Mouse (Mus musculus) embryonic facial prominence, embryonic 12.5 days (tissue): ENCODE data around the gene H2afy2. TPM values are rescaled to one million over a fixed set of nuclear protein-coding genes. Genes with fewer than 3 reads are reported as not detected.

Source experiments
- ATAC-seq: fragments of 200-750 bp; cut with Nextera tagmentation; 2 replicates; pipeline ENCODE4 v1.8.0; 2017; ENCODE audit not compliant: insufficient number of reproducible peaks, insufficient read depth, low FRiP score, low TSS enrichment
- H3K27ac ChIP-seq: fragments of 300-500 bp; sonication (generic); 2 replicates; pipeline ENCODE4 v1.5.1; 2016; ENCODE audit warnings: mild to moderate bottlenecking
- H3K27me3 ChIP-seq: fragments of 300-500 bp; sonication (generic); 2 replicates; pipeline ENCODE4 v1.6.1; 2016; ENCODE audit warnings: mild to moderate bottlenecking, moderate library complexity
- H3K36me3 ChIP-seq: fragments of 300-500 bp; sonication (generic); 2 replicates; pipeline ENCODE4 v1.6.1; 2016; ENCODE audit warnings: mild to moderate bottlenecking
- H3K4me1 ChIP-seq: fragments of 300-500 bp; sonication (generic); 2 replicates; pipeline ENCODE4 v1.6.1; 2016
- H3K4me2 ChIP-seq: fragments of 300-500 bp; sonication (generic); replicated peaks from 2 replicates; pipeline ENCODE4 v1.6.1; 2016; ENCODE audit warnings: mild to moderate bottlenecking, moderate library complexity
- H3K4me3 ChIP-seq: fragments of 300-500 bp; sonication (generic); 2 replicates; pipeline ENCODE4 v1.5.1; 2016; ENCODE audit warnings: mild to moderate bottlenecking
- H3K9ac ChIP-seq: fragments of 300-500 bp; sonication (generic); 2 replicates; pipeline ENCODE4 v1.6.1; 2016; ENCODE audit warnings: mild to moderate bottlenecking, moderate library complexity
- H3K9me3 ChIP-seq: fragments of 300-500 bp; sonication (generic); 2 replicates; pipeline ENCODE4 v1.6.1; 2016; ENCODE audit warnings: mild to moderate bottlenecking, moderate library complexity
- WGBS: fragments of 180-500 bp; shearing (Covaris S2); methylation state at CpG from one replicate; pipeline ENCODE4 v1.1.7; 2016; 5-methylcytosine and 5-hydroxymethylcytosine counted together
- polyA plus RNA-seq: library from polyadenylated mRNA; unstranded; fragments of >200 nt; fragmentation: Nextera tagmentation; extraction: Ambion mirVana; gene quantifications from 2 replicates; pipeline ENCODE4 v1.2.1, GENCODE M21; 2016

Gene H2afy2
- 383 and 385 TPM in 2 replicates for polyA plus RNA-seq

GRCm38 (mm10) chr10:61783621-61784251 lies at the start of gene H2afy2:
Gene H2afy2 (minus strand): TSS chr10:61784147.
- H3K36me3 ChIP-seq: no peaks in the 10 kb centered on the region
- peak within 1 kb of the TSS; percentile 100 for H3K9ac ChIP-seq
- no peaks in the 10 kb centered on the region for H3K9me3 ChIP-seq
- H3K4me1 ChIP-seq: peaks cover 27% of the 10 kb centered on the region
- peak within 1 kb of the TSS; percentile 99 for H3K27ac ChIP-seq
- peak within 1 kb of the TSS; percentile 69 for H3K4me2 ChIP-seq
- whole genome bisulfite sequencing: under 1% methylated on average over 50 of the region's 50 CpGs
- H3K27me3 ChIP-seq: no peaks in the 10 kb centered on the region
- peak within 1 kb of the TSS; percentile 97 for H3K4me3 ChIP-seq
- ATAC-seq: peak; percentile 85

GRCm38 (mm10) chr10:61832713-61833112 lies 48.8 kb upstream of the H2afy2 start:
- ATAC-seq: no peak
- peaks cover 43% of the 10 kb centered on the region for H3K4me1 ChIP-seq
- H3K9ac ChIP-seq: no peak overlapping the region
- H3K4me3 ChIP-seq: no peak overlapping the region
- 83% methylated on average over 11 of the region's 11 CpGs for WGBS
- no peaks in the 10 kb centered on the region for H3K9me3 ChIP-seq
- no peaks in the 10 kb centered on the region for H3K27me3 ChIP-seq
- H3K27ac ChIP-seq: no peak overlapping the region
- H3K4me2 ChIP-seq: no peak overlapping the region
- H3K36me3 ChIP-seq: no peaks in the 10 kb centered on the region

GRCm38 (mm10) chr10:61831741-61832140 lies 47.8 kb upstream of the H2afy2 start:
- H3K4me1 ChIP-seq: peaks cover 46% of the 10 kb centered on the region
- 79% methylated on average over 6 of the region's 6 CpGs for WGBS

GRCm38 (mm10) chr10:61831251-61831650 lies 47.3 kb upstream of the H2afy2 start:
- no peaks in the 10 kb centered on the region for H3K27me3 ChIP-seq
- H3K4me3 ChIP-seq: no peak overlapping the region
- no peaks in the 10 kb centered on the region for H3K9me3 ChIP-seq
- WGBS: 59% methylated on average over 12 of the region's 12 CpGs
- H3K4me2 ChIP-seq: no peak overlapping the region; the same call in 1 of the 2 replicates
- no peaks in the 10 kb centered on the region for H3K36me3 ChIP-seq
- H3K9ac ChIP-seq: no peak overlapping the region
- ATAC-seq: no peak
- H3K4me1 ChIP-seq: peaks cover 51% of the 10 kb centered on the region
- H3K27ac ChIP-seq: no peak overlapping the region

More at GRCm38 (mm10) chr10:61831741-61832140, 47.8 kb upstream of the H2afy2 start:
- no peaks in the 10 kb centered on the region for H3K9me3 ChIP-seq
- no peak overlapping the region for H3K4me3 ChIP-seq
- no peaks in the 10 kb centered on the region for H3K27me3 ChIP-seq
- no peak for ATAC-seq
- H3K36me3 ChIP-seq: no peaks in the 10 kb centered on the region
- no peak overlapping the region for H3K9ac ChIP-seq
- H3K27ac ChIP-seq: no peak overlapping the region
- H3K4me2 ChIP-seq: no peak overlapping the region

- Histone ChIP-seq H3K36me3 (no peaks in the 10 kb centered on the region), H3K9me3 (no peaks in the 10 kb centered on the region), H3K4me1 (peaks cover 55% of the 10 kb centered on the region), H3K9ac (no peak overlapping the region), H3K27ac (no peak overlapping the region), H3K4me3 (no peak overlapping the region), H3K4me2 (no peak overlapping the region; the same call in 1 of the 2 replicates), H3K27me3 (no peaks in the 10 kb centered on the region)
- WGBS: 39% methylated on average over 9 of the region's 9 CpGs
- no peak for ATAC-seq
Measured at GRCm38 (mm10) chr10:61830817-61831216, 46.9 kb upstream of the H2afy2 start.

GRCm38 (mm10) chr10:61829046-61829445 lies 45.1 kb upstream of the H2afy2 start:
- WGBS: 38% methylated on average over 4 of the region's 4 CpGs
- no peak overlapping the region for H3K4me3 ChIP-seq
- no peaks in the 10 kb centered on the region for H3K36me3 ChIP-seq
- H3K27me3 ChIP-seq: no peaks in the 10 kb centered on the region
- peaks cover 68% of the 10 kb centered on the region for H3K4me1 ChIP-seq
- no peaks in the 10 kb centered on the region for H3K9me3 ChIP-seq
- no peak for ATAC-seq
- H3K27ac ChIP-seq: 0 out of 2 replicates have a peak overlapping the region, but pooled peaks have one; percentile 91
- no peak overlapping the region for H3K4me2 ChIP-seq
- H3K9ac ChIP-seq: no peak overlapping the region

GRCm38 (mm10) chr10:61827950-61828936 lies 44.3 kb upstream of the H2afy2 start:
- peak overlapping the region; percentile 91 for H3K27ac ChIP-seq
- 65% methylated on average over 32 of the region's 32 CpGs for WGBS

GRCm38 (mm10) chr10:61826753-61827435 lies 42.9 kb upstream of the H2afy2 start:
- Histone ChIP-seq H3K4me1 (peaks cover 77% of the 10 kb centered on the region), H3K36me3 (no peaks in the 10 kb centered on the region), H3K4me3 (no peak overlapping the region), H3K27me3 (no peaks in the 10 kb centered on the region), H3K9me3 (no peaks in the 10 kb centered on the region), H3K4me2 (peak overlapping the region; percentile 5; the same call in 1 of the 2 replicates), H3K27ac (peak overlapping the region; percentile 91), H3K9ac (no peak overlapping the region)
- 8% methylated on average over 16 of the region's 16 CpGs for WGBS
- ATAC-seq: 0 out of 2 replicates have a peak, but pooled peaks have one; percentile 17

More at GRCm38 (mm10) chr10:61827950-61828936, 44.3 kb upstream of the H2afy2 start:
- no peak overlapping the region for H3K4me2 ChIP-seq
- H3K9ac ChIP-seq: no peak overlapping the region
- no peaks in the 10 kb centered on the region for H3K9me3 ChIP-seq
- no peak for ATAC-seq
- H3K4me3 ChIP-seq: no peak overlapping the region
- no peaks in the 10 kb centered on the region for H3K36me3 ChIP-seq
- H3K4me1 ChIP-seq: peaks cover 76% of the 10 kb centered on the region
- no peaks in the 10 kb centered on the region for H3K27me3 ChIP-seq

- H3K36me3 ChIP-seq: no peaks in the 10 kb centered on the region
- no peak for ATAC-seq
- no peak overlapping the region for H3K9ac ChIP-seq
- H3K4me2 ChIP-seq: no peak overlapping the region
- peak overlapping the region; percentile 91 for H3K27ac ChIP-seq
- no peaks in the 10 kb centered on the region for H3K27me3 ChIP-seq
- no peaks in the 10 kb centered on the region for H3K9me3 ChIP-seq
- WGBS: 27% methylated on average over 13 of the region's 13 CpGs
- H3K4me3 ChIP-seq: no peak overlapping the region
- peaks cover 70% of the 10 kb centered on the region for H3K4me1 ChIP-seq
Measured at GRCm38 (mm10) chr10:61825979-61826752, 42.2 kb upstream of the H2afy2 start.

GRCm38 (mm10) chr10:61825536-61825935 lies 41.6 kb upstream of the H2afy2 start:
- Histone ChIP-seq H3K4me1 (peaks cover 64% of the 10 kb centered on the region), H3K36me3 (no peaks in the 10 kb centered on the region), H3K9me3 (no peaks in the 10 kb centered on the region), H3K27ac (peak overlapping the region; percentile 72; the same call in 1 of the 2 replicates), H3K9ac (no peak overlapping the region), H3K4me2 (no peak overlapping the region), H3K27me3 (no peaks in the 10 kb centered on the region), H3K4me3 (no peak overlapping the region)
- ATAC-seq: no peak
- WGBS: 16% methylated on average over 5 of the region's 5 CpGs
